Mouse (Mus musculus) hindbrain, embryonic 15.5 days (tissue): Measurements from ENCODE around the gene Acvr1b. TPM values are rescaled to one million over a fixed set of nuclear protein-coding genes. Genes with fewer than 3 reads are reported as not detected.
A peak's percentile ranks its signal among the peaks of the same experiment; 100 is the strongest.

Experiments
- ATAC-seq: fragments of 200-750 bp; cut with Nextera tagmentation; 2 replicates; pipeline ENCODE4 v1.8.0; 2017; ENCODE audit warnings: low read depth, moderate number of reproducible peaks, moderate TSS enrichment; ENCODE audit not compliant: low FRiP score
- H3K27ac ChIP-seq: fragments of 300-500 bp; sonication (generic); replicated peaks from 2 replicates; pipeline ENCODE4 v1.5.1; 2015; ENCODE audit warnings: mild to moderate bottlenecking, inconsistent platforms
- H3K27me3 ChIP-seq: fragments of 300-500 bp; sonication (generic); 2 replicates; pipeline ENCODE4 v1.6.1; 2015; ENCODE audit warnings: control low read depth, inconsistent platforms
- H3K36me3 ChIP-seq: fragments of 300-500 bp; sonication (generic); 2 replicates; pipeline ENCODE4 v1.6.1; 2015; ENCODE audit warnings: control low read depth, inconsistent platforms
- H3K4me1 ChIP-seq: fragments of 300-500 bp; sonication (generic); replicated peaks from 2 replicates; pipeline ENCODE4 v1.6.1; 2015; ENCODE audit warnings: control low read depth, inconsistent platforms
- H3K4me2 ChIP-seq: fragments of 300-500 bp; sonication (generic); 2 replicates; pipeline ENCODE4 v1.6.1; 2015; ENCODE audit warnings: moderate library complexity, mild to moderate bottlenecking, inconsistent platforms
- H3K4me3 ChIP-seq: fragments of 300-500 bp; sonication (generic); 2 replicates; pipeline ENCODE4 v1.5.1; 2015; ENCODE audit warnings: mild to moderate bottlenecking, inconsistent platforms
- H3K9ac ChIP-seq: fragments of 300-500 bp; sonication (generic); 2 replicates; pipeline ENCODE4 v1.6.1; 2015; ENCODE audit warnings: inconsistent platforms
- H3K9me3 ChIP-seq: fragments of 300-500 bp; sonication (generic); 2 replicates; pipeline ENCODE4 v1.6.1; 2016; ENCODE audit warnings: control low read depth, inconsistent platforms
- WGBS: fragments of 180-500 bp; shearing (Covaris S2); methylation state at CpG from one replicate; pipeline ENCODE4 v1.1.7; 2015; 5-methylcytosine and 5-hydroxymethylcytosine counted together
- polyA plus RNA-seq: library from polyadenylated mRNA; unstranded; fragments of >200 nt; fragmentation: Nextera tagmentation; extraction: Ambion mirVana; gene quantifications from 2 replicates; pipeline ENCODE4 v1.2.1, GENCODE M21; 2015

The Acvr1b gene
- polyA plus RNA-seq, 1 experiment from 2014 or later = 24.1 TPM

DNA sequence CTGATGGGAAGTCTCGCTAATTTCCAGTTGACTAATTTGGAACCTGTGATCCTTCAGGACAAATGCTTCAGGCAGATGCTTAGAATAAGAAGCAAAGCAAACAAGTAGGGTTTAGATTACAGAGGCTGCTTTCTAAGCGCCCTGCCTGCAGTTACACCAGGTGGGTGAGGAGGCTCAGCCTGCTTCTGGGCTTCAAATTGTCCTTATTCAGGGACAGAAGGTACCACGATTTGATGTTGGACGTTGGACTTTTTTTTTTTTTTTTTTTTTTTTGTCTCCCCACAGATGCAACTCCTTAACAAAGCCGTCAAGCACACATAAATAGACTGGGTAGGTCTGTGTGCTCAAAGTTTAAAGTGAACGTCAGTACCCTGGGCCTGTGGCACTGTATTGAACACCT is 25.3 kb upstream of the Acvr1b start:
- ATAC-seq = no peak
- Histone ChIP-seq H3K27ac (no peak overlapping the region), H3K4me3 (no peak overlapping the region), H3K9me3 (no peaks in the 10 kb centered on the region), H3K9ac (no peak overlapping the region), H3K4me1 (peaks cover 11% of the 10 kb centered on the region), H3K36me3 (no peaks in the 10 kb centered on the region), H3K4me2 (no peak overlapping the region), H3K27me3 (no peaks in the 10 kb centered on the region)
- 83% methylated on average over 6 of the region's 6 CpGs for WGBS

DNA sequence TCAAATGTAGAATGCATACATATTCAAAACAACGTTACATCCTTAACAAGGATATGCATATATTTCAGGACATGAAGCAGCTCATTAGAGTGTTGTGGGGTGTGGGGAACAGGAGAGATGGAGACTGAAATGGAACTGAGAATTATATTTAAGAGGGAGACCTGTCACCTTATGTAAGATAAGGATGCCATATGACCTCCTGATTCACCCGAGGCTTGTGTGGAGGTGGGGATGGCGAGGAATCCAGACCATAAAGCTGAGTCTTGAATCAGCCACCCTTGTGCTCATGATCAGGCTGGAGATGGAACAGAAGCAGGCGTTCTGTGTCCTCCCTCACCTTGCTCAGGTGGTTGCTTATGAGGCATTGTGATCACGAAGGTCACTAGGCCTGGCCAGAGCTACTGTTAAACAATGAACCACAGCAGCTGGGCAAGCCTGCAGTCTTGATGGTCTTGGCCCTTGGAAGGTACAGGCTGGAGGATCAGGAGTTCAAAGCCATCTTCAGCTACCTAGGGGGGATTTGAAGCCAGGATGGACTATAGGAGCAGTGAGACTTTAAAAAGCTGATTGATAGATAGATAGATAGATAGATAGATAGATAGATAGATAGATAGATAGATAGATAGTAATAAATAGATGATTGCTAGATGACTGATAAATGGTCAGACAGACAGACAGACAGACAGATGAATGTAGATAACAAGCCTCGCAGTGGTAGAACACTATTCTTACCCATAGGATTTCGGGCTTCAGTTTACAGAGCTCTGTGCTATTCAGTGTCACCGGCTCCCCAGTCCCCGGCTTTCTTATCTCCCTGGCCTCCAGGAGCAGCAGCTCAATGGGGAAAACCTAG is 22.2 kb upstream of the Acvr1b start:
- H3K27me3 ChIP-seq = no peaks in the 10 kb centered on the region
- no peaks in the 10 kb centered on the region for H3K4me1 ChIP-seq
- no peak overlapping the region for H3K4me3 ChIP-seq

DNA sequence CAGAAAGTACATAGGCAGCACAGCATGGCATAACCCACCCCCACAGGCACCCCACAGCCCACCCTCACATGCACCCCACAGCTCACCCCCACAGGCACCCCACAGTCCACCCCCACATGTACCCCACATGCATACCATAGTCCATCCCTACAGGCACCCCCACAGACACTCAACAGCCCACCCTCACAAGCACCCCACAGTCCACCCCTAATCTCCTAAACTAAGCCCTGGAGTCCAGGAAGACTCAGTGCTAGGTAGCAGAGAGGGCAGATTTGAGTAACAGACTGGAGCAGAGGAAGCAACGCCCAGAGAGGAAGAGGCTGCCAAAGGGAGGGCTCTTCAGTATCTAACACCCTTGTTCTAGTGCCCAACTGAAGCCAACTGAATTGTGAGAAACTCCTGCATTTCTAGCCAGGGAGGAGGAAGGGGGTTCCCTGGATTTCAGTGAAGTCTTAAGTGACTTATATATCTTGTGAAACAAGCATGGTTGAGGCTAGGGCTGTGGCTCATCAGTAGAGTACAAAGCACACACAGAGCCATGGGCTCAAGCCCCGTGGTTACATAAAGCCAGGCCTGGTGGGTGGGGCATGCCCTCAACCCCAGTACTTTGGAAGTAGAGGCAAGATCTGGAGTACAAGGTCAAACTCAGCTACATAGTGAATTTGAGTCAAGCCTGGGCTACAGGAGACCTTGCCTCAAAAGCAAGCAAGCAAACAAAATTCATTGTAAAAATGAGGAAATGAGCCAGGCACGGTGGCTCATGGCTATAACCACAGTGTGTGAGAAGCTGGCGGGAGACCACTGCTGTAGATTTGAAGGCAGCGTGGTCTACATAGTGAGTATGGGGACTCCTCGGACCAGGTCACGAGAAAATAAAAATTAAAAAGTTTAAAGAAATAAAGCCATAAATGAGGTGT is 18.9 kb upstream of the Acvr1b start:
- H3K4me2 ChIP-seq = no peak overlapping the region
- H3K27me3 ChIP-seq = no peaks in the 10 kb centered on the region
- 83% methylated on average over 7 of the region's 7 CpGs for WGBS
- no peak for ATAC-seq
- H3K36me3 ChIP-seq = no peaks in the 10 kb centered on the region
- H3K27ac ChIP-seq = no peak overlapping the region
- peaks cover 4% of the 10 kb centered on the region; the same call in 1 of the 2 replicates for H3K4me1 ChIP-seq
- no peak overlapping the region for H3K4me3 ChIP-seq
- H3K9ac ChIP-seq = no peak overlapping the region
- H3K9me3 ChIP-seq = no peaks in the 10 kb centered on the region

More for the DNA sequence above, 22.2 kb upstream of the Acvr1b start:
- Histone ChIP-seq H3K4me2 (no peak overlapping the region), H3K9ac (no peak overlapping the region), H3K36me3 (no peaks in the 10 kb centered on the region), H3K27ac (no peak overlapping the region), H3K9me3 (no peaks in the 10 kb centered on the region)
- no peak for ATAC-seq
- WGBS = 77% methylated on average over 9 of the region's 9 CpGs

DNA sequence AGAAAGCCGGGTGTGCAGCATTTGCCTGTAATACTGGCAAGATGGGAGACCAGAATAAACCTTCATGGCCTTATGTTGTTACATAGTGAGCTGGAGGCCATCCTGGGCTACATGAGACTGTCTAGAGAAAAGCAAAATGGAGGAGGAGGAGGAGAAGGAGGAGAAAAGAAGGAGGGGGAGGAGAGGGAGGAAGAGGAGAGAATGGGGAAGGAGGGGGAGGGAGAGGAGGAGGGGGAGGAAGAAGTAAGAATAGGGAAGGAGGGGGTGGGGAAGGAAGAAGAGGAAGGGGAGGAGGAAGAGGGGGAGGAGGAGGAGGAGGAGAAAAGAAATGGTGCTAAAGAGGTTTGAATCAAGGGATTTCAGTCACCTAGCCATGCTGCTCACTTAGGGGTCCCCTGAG is 13.7 kb upstream of the Acvr1b start:
- peaks cover 35% of the 10 kb centered on the region for H3K4me1 ChIP-seq
- no peak for ATAC-seq
- H3K9ac ChIP-seq = no peak overlapping the region
- no peak overlapping the region for H3K4me3 ChIP-seq
- no peak overlapping the region; the same call in 1 of the 2 replicates for H3K4me2 ChIP-seq
- no peaks in the 10 kb centered on the region for H3K9me3 ChIP-seq
- WGBS = 31% methylated on average over 1 of the region's 1 CpGs
- H3K36me3 ChIP-seq = no peaks in the 10 kb centered on the region
- H3K27ac ChIP-seq = peak overlapping the region; percentile 30; the same call in 1 of the 2 replicates
- no peaks in the 10 kb centered on the region for H3K27me3 ChIP-seq

DNA sequence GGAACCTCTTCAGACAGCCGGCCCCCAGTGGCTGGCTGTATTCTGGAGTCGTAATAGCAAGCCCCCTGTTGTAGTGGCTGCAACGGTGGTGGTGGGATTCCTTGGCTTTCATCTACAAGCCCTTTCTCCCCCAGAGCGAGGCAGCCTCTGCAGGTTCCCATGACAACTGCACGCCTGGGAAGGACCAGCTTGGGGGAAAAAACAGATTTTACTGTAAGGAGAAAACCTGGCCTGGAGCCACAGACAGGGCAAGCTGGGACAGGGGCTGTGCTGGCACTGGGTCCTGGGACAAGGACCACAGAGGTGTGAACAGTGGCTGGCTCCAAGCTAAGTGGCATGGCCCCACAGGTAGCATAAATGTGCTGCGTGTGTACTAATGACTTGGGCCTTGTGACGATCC is 13.3 kb upstream of the Acvr1b start:
- Histone ChIP-seq H3K4me2 (peak overlapping the region; percentile 7; the same call in 1 of the 2 replicates), H3K27me3 (no peaks in the 10 kb centered on the region), H3K4me3 (no peak overlapping the region), H3K4me1 (peaks cover 35% of the 10 kb centered on the region), H3K27ac (peak overlapping the region; percentile 46), H3K36me3 (no peaks in the 10 kb centered on the region), H3K9ac (no peak overlapping the region), H3K9me3 (no peaks in the 10 kb centered on the region)
- peak; percentile 68 for ATAC-seq
- 9% methylated on average over 7 of the region's 7 CpGs for WGBS

DNA sequence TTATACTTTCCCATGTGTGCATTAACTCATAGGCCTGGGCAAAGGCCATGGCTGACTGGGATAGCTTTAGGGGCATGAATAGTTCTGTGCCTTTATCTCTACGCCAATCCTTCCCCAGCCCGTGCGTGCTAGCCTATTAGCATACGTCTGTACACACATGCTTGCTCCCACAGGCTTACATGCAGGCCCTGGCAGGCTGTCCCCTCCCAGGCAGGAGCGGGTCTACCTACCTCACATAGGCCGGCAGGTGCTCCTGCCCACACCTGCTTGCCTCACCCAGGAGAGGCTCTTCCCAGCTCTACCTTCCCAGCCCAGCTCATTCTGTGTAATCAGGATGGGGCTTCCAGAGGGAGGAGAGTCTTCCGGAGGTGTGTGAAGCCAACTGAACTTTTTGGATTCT is 12.3 kb upstream of the Acvr1b start:
- no peak overlapping the region for H3K9ac ChIP-seq
- no peak overlapping the region for H3K4me2 ChIP-seq
- no peaks in the 10 kb centered on the region for H3K36me3 ChIP-seq
- peak overlapping the region; percentile 46; the same call in 1 of the 2 replicates for H3K27ac ChIP-seq
- H3K4me3 ChIP-seq = no peak overlapping the region
- peaks cover 35% of the 10 kb centered on the region for H3K4me1 ChIP-seq
- no peak for ATAC-seq
- H3K9me3 ChIP-seq = no peaks in the 10 kb centered on the region
- H3K27me3 ChIP-seq = no peaks in the 10 kb centered on the region
- 58% methylated on average over 7 of the region's 7 CpGs for WGBS

DNA sequence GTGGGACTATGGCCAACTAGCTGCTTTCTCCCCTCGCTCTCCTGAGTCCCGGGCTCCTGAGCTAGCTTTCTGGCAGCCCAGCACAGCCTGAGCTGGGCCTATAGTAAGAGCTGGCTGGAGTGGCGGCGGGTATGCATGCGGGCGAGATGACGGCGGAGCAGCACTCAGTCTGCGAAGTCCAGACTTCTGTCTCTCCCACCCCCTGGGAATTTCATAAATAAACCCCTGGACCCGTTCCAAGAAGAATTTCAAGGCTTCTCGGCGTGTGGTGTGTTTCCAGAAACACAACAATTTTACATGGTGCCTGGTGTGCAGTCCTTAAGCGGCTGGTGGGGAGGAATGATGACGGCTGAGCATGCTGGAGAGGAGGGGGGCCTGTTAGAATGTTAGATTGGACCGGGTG is 10.8 kb upstream of the Acvr1b start:
- 24% methylated on average over 15 of the region's 15 CpGs for WGBS
- H3K36me3 ChIP-seq = no peaks in the 10 kb centered on the region
- H3K9ac ChIP-seq = no peak overlapping the region
- no peak overlapping the region; the same call in 1 of the 2 replicates for H3K4me2 ChIP-seq
- ATAC-seq = peak; percentile 70; the same call in 1 of the 2 replicates
- H3K4me1 ChIP-seq = peaks cover 35% of the 10 kb centered on the region
- H3K4me3 ChIP-seq = no peak overlapping the region
- no peaks in the 10 kb centered on the region for H3K27me3 ChIP-seq
- no peaks in the 10 kb centered on the region for H3K9me3 ChIP-seq
- no peak overlapping the region for H3K27ac ChIP-seq

DNA sequence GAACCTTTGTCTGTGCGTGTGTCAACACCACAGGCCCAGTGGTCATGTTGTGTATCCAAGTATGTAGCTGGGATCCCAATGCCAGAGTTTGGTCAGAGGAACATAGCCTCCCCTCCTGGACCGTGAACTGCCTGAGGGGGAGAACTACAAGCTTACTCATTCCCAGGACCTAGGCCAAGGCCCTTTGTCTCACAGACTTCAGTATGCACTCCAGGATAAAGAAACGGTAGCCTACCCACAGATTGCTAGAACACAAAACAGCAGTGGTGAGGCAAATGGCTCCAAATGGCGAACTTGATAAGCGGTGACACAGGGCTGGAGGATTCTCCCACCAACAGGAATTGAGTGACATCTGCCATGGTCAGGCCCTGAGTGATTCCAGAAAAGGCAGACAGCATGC is 10.0 kb upstream of the Acvr1b start:
- Histone ChIP-seq H3K27me3 (no peaks in the 10 kb centered on the region), H3K4me3 (no peak overlapping the region), H3K9me3 (no peaks in the 10 kb centered on the region), H3K9ac (no peak overlapping the region), H3K4me1 (peaks cover 35% of the 10 kb centered on the region), H3K27ac (0 out of 2 replicates have a peak overlapping the region, but pooled peaks have one; percentile 10), H3K36me3 (no peaks in the 10 kb centered on the region), H3K4me2 (no peak overlapping the region)
- WGBS = 53% methylated on average over 5 of the region's 5 CpGs
- no peak for ATAC-seq

DNA sequence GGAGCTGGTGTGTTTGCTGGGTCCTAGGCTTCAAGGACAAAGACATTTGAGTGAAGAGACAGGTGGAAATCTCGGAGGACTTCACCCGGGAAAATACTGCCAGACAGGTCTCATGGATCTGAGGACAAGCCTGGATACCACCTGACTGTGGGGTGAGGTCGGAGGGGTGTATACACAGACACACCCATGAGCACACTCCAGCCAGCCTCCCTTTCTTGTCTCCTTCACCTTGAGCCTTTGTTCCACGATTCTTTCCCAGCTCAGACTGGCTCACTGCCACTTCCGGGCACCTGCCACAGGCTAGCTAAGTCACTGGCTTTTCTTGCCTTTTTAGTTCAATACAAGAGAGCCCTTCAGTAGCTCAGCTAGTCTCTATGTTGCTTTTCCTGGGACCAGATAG is 9.6 kb upstream of the Acvr1b start:
- H3K9me3 ChIP-seq = no peaks in the 10 kb centered on the region
- no peak overlapping the region for H3K4me2 ChIP-seq
- H3K4me3 ChIP-seq = no peak overlapping the region
- no peak overlapping the region for H3K27ac ChIP-seq
- no peak overlapping the region for H3K9ac ChIP-seq
- 63% methylated on average over 5 of the region's 5 CpGs for WGBS
- no peaks in the 10 kb centered on the region for H3K27me3 ChIP-seq
- H3K36me3 ChIP-seq = no peaks in the 10 kb centered on the region
- H3K4me1 ChIP-seq = peaks cover 35% of the 10 kb centered on the region
- ATAC-seq = no peak

DNA sequence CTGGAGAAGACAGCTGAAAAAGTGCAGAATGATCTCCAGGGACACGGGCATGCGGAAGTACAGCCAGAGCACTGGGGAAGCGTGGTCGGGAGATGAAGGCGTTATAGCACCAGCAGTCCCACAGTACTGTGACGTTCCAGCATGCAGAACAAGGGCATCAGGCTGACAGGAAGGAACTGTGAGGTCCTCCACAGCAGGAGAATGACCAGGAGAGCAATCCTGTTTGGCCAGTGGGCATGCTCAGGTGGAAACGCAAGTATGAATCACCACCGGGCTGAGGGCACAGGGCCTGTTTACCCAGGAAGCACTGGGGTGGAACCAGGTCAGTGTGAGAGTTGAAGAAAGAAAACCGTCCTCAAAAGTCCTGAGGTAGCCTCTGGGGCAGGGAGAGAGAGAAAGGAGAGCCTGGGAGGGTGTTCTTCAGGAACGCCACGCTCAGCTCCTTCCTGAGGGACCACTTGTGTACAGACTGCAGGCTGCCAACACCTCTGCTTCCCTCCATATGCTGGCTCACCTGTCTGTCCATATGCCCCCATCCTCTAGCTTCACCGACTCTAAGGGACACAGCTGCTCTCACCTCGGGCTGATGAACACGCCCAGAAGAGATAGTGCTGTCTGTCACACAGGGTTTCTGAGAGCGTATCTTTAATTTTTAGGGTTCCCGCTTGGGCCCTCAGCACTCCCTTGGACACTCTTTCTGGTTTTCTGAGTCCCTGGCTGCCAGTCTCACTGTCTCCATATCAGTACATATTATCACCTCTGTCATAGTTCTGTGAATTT is 8.0 kb upstream of the Acvr1b start:
- 71% methylated on average over 16 of the region's 16 CpGs for WGBS
- H3K9me3 ChIP-seq = no peaks in the 10 kb centered on the region
- H3K4me2 ChIP-seq = no peak overlapping the region

DNA sequence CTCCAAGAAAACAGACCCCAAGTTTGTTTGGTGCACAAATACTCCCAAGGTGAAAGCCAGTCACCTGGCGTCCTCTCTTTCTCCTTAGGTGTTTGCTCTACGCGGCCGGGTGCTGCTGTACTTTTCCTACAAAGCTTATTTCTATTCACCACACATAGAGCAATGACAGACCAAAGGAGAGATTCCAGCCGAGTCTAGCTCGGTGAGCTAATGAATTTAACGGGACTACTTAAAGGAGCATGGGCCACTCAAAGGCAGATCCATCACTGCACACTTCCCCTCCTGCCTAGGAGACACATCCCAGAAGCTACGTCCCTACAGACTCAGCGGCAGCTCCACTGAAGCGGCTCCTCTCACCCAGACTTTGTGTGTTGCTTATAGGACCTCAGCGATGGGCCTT is 6.3 kb upstream of the Acvr1b start:
- 67% methylated on average over 11 of the region's 11 CpGs for WGBS
- Histone ChIP-seq H3K4me1 (peaks cover 19% of the 10 kb centered on the region), H3K36me3 (no peaks in the 10 kb centered on the region), H3K4me3 (no peak overlapping the region), H3K27ac (no peak overlapping the region), H3K4me2 (no peak overlapping the region), H3K9me3 (no peaks in the 10 kb centered on the region), H3K27me3 (no peaks in the 10 kb centered on the region), H3K9ac (no peak overlapping the region)
- ATAC-seq = no peak

More for the DNA sequence above, 8.0 kb upstream of the Acvr1b start:
- Histone ChIP-seq H3K36me3 (no peaks in the 10 kb centered on the region), H3K27me3 (no peaks in the 10 kb centered on the region), H3K4me3 (no peak overlapping the region), H3K27ac (no peak overlapping the region), H3K4me1 (peaks cover 24% of the 10 kb centered on the region), H3K9ac (no peak overlapping the region)
- ATAC-seq = no peak
